ENCODE assay signal across 29 mouse cellular contexts in genomic region chr5:115232516-115232915, GRCm38 (mm10). TPM values are rescaled to one million over a fixed set of nuclear protein-coding genes. Genes with fewer than 3 reads are reported as not detected.
DNase-seq lines count a peak whose midpoint lies in the region; ATAC-seq and TF ChIP-seq lines count a peak whose summit lies in the region.
"Had no signal": no experiment of that assay in that cellular context is flagged by ENCODE, and none has a peak within 500 bp of the region (broad histone marks: within the 10 kb centered on the region; RNA-seq: fewer than 3 reads in every experiment).

No protein-coding gene starts in this region.

- DNase-seq in frontal cortex, adult 2 months (ENCODE audit: extremely low spot score in 1 of 2, low spot score in 1 of 2) = no peak
- peak; percentile 82 for DNase-seq in ZHBTc4 (ENCODE audit: low read depth, low spot score)
- no peak for DNase-seq in heart, postnatal 10 days
- DNase-seq: adrenal gland, postnatal 10 days; adrenal gland, postnatal 36 days; cerebellum, adult 11 months; cerebellum, adult 2 months; cerebellum, adult 9-11 months; cerebellum, postnatal 25 days; embryo, embryonic 11 days; gastrocnemius, adult 2 months; gastrocnemius, postnatal 25 days; heart, adult 18-20 months; heart, postnatal 14 days; heart, postnatal 4 days had no signal

- no peaks in the 10 kb centered on the region for H3K9me3 ChIP-seq in ES-Bruce4 (replicated peaks; ENCODE audit: control insufficient read depth, insufficient read depth, low read length, poor library complexity, severe bottlenecking)
- H3K9me3 ChIP-seq: embryonic facial prominence, embryonic 10.5 days; embryonic facial prominence, embryonic 13.5 days; forebrain, embryonic 12.5 days; forebrain, embryonic 15.5 days; heart, embryonic 12.5 days; heart, embryonic 15.5 days had no signal

- peak; percentile 3; the same call in 1 of the 2 replicates for ATAC-seq in frontal cortex, adult (ENCODE audit: low TSS enrichment)
- no peak for ATAC-seq in megakaryocyte progenitor cell, adult 5-6 weeks (replicated peaks; ENCODE audit: poor library complexity)
- ATAC-seq: forebrain, embryonic 15.5 days; hindbrain, postnatal 0 days; intestine, postnatal 0 days had no signal

- intact Hi-C loops in heart, postnatal 10 days (cut with DNase I) = no loop called here

- H3K27me3 ChIP-seq in ES-Bruce4 (ENCODE audit: control insufficient read depth, insufficient read depth, low read length, poor library complexity, severe bottlenecking) = no peaks in the 10 kb centered on the region
- H3K27me3 ChIP-seq: forebrain, embryonic 15.5 days; heart, embryonic 12.5 days had no signal

- no peak overlapping the region for H3K4me3 ChIP-seq in ES-Bruce4 (ENCODE audit: low read depth, low read length)
- H3K4me3 ChIP-seq: embryonic facial prominence, embryonic 10.5 days; embryonic facial prominence, embryonic 13.5 days; erythroblast, embryonic 14.5 days; forebrain, embryonic 12.5 days; forebrain, embryonic 15.5 days; gastrocnemius, adult 2 months; heart, embryonic 12.5 days; heart, embryonic 15.5 days had no signal

- peaks cover 2% of the 10 kb centered on the region for H3K4me1 ChIP-seq in ES-Bruce4 (ENCODE audit: control insufficient read depth, insufficient read depth, low read length)

- 0 out of 2 replicates have a peak overlapping the region, but pooled peaks have one; percentile 5 for H3K9ac ChIP-seq in ES-Bruce4 (ENCODE audit: low read depth, poor library complexity, severe bottlenecking)
- H3K9ac ChIP-seq: embryonic facial prominence, embryonic 13.5 days; forebrain, embryonic 12.5 days; forebrain, embryonic 15.5 days; heart, embryonic 12.5 days; heart, embryonic 15.5 days; hindbrain, embryonic 14.5 days had no signal

- no peaks in the 10 kb centered on the region for H3K36me3 ChIP-seq in ES-Bruce4 (ENCODE audit: control insufficient read depth, insufficient read depth, low read length, poor library complexity, severe bottlenecking)
- H3K36me3 ChIP-seq: embryonic facial prominence, embryonic 10.5 days; embryonic facial prominence, embryonic 13.5 days; forebrain, embryonic 12.5 days; forebrain, embryonic 15.5 days; heart, embryonic 12.5 days; heart, embryonic 15.5 days had no signal

- no peak overlapping the region for H3K27ac ChIP-seq in ES-Bruce4 (ENCODE audit: insufficient read depth, low read length)
- H3K27ac ChIP-seq: embryonic facial prominence, embryonic 10.5 days; embryonic facial prominence, embryonic 13.5 days; forebrain, embryonic 12.5 days; forebrain, embryonic 15.5 days; gastrocnemius, adult 2 months; heart, embryonic 15.5 days; hindbrain, embryonic 14.5 days; hindbrain, postnatal 0 days had no signal

- TF ChIP-seq CTCF in ES-Bruce4 (IDR thresholded peaks at IDR 0.05; ENCODE audit: low read depth, low read length) = no peak

- TF ChIP-seq EP300 in ES-Bruce4 (IDR thresholded peaks at IDR 0.05; ENCODE audit: insufficient read depth, low read depth, low read length) = no peak

- no peak for TF ChIP-seq POLR2A in ES-Bruce4 (IDR thresholded peaks at IDR 0.05; ENCODE audit: insufficient read depth, low read length)

RNA-seq across cellular contexts. Expression of gene Pop5, which starts 3.1 kb away (rescaled TPM):
- 129 and 134 TPM in 2 replicates for polyA plus RNA-seq in frontal cortex, adult 2 months (2012; rRNA removed)
- 76.1 and 79.9 TPM in 2 replicates for polyA plus RNA-seq in ES-Bruce4 (2011; ENCODE audit: insufficient read depth, insufficient read length, low read depth, missing spikeins)
- 67.7 and 81.9 TPM in 2 replicates for total RNA-seq in megakaryocyte progenitor cell, adult 5-6 weeks (2015)
- 76.4 and 82.8 TPM in 2 replicates for total RNA-seq in megakaryocyte progenitor cell, adult 5-6 weeks (2017)
- 10 to 100 TPM; 28.9 to 30.8 TPM for total RNA-seq in heart, postnatal 10 days (2021)

RNA-seq across cellular contexts. Expression of gene Cabp1, which starts 38.3 kb away (rescaled TPM):
- 291 and 354 TPM in 2 replicates for polyA plus RNA-seq in frontal cortex, adult 2 months (2012; rRNA removed)
- 8.1 and 11.4 TPM in 2 replicates for polyA plus RNA-seq in ES-Bruce4 (2011; ENCODE audit: insufficient read depth, insufficient read length, low read depth, missing spikeins)
- not detected in 2 replicates for total RNA-seq in megakaryocyte progenitor cell, adult 5-6 weeks (2015)
- total RNA-seq in megakaryocyte progenitor cell, adult 5-6 weeks (2017) = not detected in 2 replicates
- total RNA-seq in heart, postnatal 10 days (2021) = 1 to 10 TPM; 6.4 to 6.6 TPM
- total RNA-seq: common myeloid progenitor, adult 5-6 weeks had no signal
- polyA plus RNA-seq: erythroblast, embryonic 14.5 days had no signal

RNA-seq across cellular contexts. Expression of gene Rnf10, which starts 40.2 kb away (rescaled TPM):
- 177 and 178 TPM in 2 replicates for polyA plus RNA-seq in frontal cortex, adult 2 months (2012; rRNA removed)
- polyA plus RNA-seq in ES-Bruce4 (2011; ENCODE audit: insufficient read depth, insufficient read length, low read depth, missing spikeins) = 180 and 185 TPM in 2 replicates
- total RNA-seq in megakaryocyte progenitor cell, adult 5-6 weeks (2015) = 45.3 and 56.3 TPM in 2 replicates
- total RNA-seq in megakaryocyte progenitor cell, adult 5-6 weeks (2017) = 45.1 and 58.7 TPM in 2 replicates
- 100 to 1,000 TPM; 296 to 317 TPM for total RNA-seq in heart, postnatal 10 days (2021)

RNA-seq across cellular contexts. Expression of gene Coq5, which starts 47.0 kb away (rescaled TPM):
- 29.4 and 34.3 TPM in 2 replicates for polyA plus RNA-seq in frontal cortex, adult 2 months (2012; rRNA removed)
- polyA plus RNA-seq in ES-Bruce4 (2011; ENCODE audit: insufficient read depth, insufficient read length, low read depth, missing spikeins) = 28.3 and 35.9 TPM in 2 replicates
- 17.0 and 20.4 TPM in 2 replicates for total RNA-seq in megakaryocyte progenitor cell, adult 5-6 weeks (2015)
- 39.8 and 46.3 TPM in 2 replicates for total RNA-seq in megakaryocyte progenitor cell, adult 5-6 weeks (2017)
- total RNA-seq in heart, postnatal 10 days (2021) = 100 to 1,000 TPM; 131 to 134 TPM

Comparison
In these comparisons a context has a peak if more than half of its experiments do, and no peak if none do; other contexts are left out.
1. RNA of gene Cabp1, which starts 38.3 kb away (total RNA-seq): 6.4 to 6.6 TPM in heart, postnatal 10 days; not detected in megakaryocyte progenitor cell, adult 5-6 weeks; every median in the first group is over 4 times any median in the second.
2. RNA of gene Rnf10, which starts 40.2 kb away (total RNA-seq): 296 to 317 TPM in heart, postnatal 10 days; 45.1 to 58.7 TPM in megakaryocyte progenitor cell, adult 5-6 weeks; every median in the first group is over 4 times any median in the second.